Mouse (Mus musculus): ENCODE measurements around the gene Grm4.

- TF ChIP-seq EP300 (IDR thresholded peaks at IDR 0.05; ENCODE audit: low read depth) (no peak), CTCF (IDR thresholded peaks at IDR 0.05; ENCODE audit: low read depth) (no peak)
Measured at GRCm38 (mm10) chr17:27512619-27513161, 8.5 kb downstream of the Grm4 start.

All from liver, embryonic 14.5 days (tissue).